Mouse (Mus musculus) stomach, postnatal 0 days (tissue): Measurements from ENCODE around the gene Hapln4.

Experiments
- CTCF ChIP-seq: IDR thresholded peaks from 2 replicates; pipeline ENCODE4 v1.5.1; 2016; ENCODE audit warnings: antibody characterized with exemption, low read depth, mild to moderate bottlenecking, moderate library complexity
- EP300 ChIP-seq: optimal IDR thresholded peaks from 2 replicates; pipeline ENCODE3; 2016; ENCODE audit warnings: antibody characterized with exemption

- TF ChIP-seq CTCF (no peak), EP300 (no peak)
Measured at GRCm38 (mm10) chr8:70049662-70050061, 33.6 kb upstream of the Hapln4 start.
